Mouse (Mus musculus) liver, postnatal 0 days (tissue): ENCODE measurements around the gene Zc3h18. TPM values are rescaled to one million over a fixed set of nuclear protein-coding genes. Genes with fewer than 3 reads are reported as not detected.

ENCODE experiments used
- ATAC-seq: fragments of 200-750 bp; cut with Nextera tagmentation; 2 replicates; pipeline ENCODE4 v1.8.0; 2017; ENCODE audit warnings: mild to moderate bottlenecking, moderate library complexity
- DNase-seq: peaks from one replicate; pipeline ENCODE4 v3.0.0-alpha.2; 2016
- H3K27ac ChIP-seq: fragments of 300-500 bp; sonication (generic); 2 replicates; pipeline ENCODE4 v1.5.1; 2014; ENCODE audit warnings: antibody characterized with exemption, moderate library complexity, mild to moderate bottlenecking, low read depth
- H3K27me3 ChIP-seq: fragments of 300-500 bp; sonication (generic); 2 replicates; pipeline ENCODE4 v1.6.1; 2014; ENCODE audit warnings: low read length, control low read depth, mixed read lengths; ENCODE audit not compliant: insufficient read depth
- H3K36me3 ChIP-seq: fragments of 300-500 bp; sonication (generic); replicated peaks from 2 replicates; pipeline ENCODE4 v1.6.1; 2014; ENCODE audit warnings: mild to moderate bottlenecking, control low read depth, low read length, moderate library complexity, mixed read lengths; ENCODE audit not compliant: insufficient read depth
- H3K4me1 ChIP-seq: fragments of 300-500 bp; sonication (generic); 2 replicates; pipeline ENCODE4 v1.6.1; 2014; ENCODE audit warnings: antibody characterized with exemption, mild to moderate bottlenecking, control low read depth; ENCODE audit not compliant: insufficient read depth
- H3K4me2 ChIP-seq: fragments of 300-500 bp; sonication (generic); 2 replicates; pipeline ENCODE4 v1.6.1; 2014; ENCODE audit warnings: low read depth, mild to moderate bottlenecking, low read length, moderate library complexity, mixed read lengths
- H3K4me3 ChIP-seq: fragments of 300-500 bp; sonication (generic); 2 replicates; pipeline ENCODE4 v1.5.1; 2014; ENCODE audit warnings: low read depth, low read length
- H3K9ac ChIP-seq: fragments of 300-500 bp; sonication (generic); replicated peaks from 2 replicates; pipeline ENCODE4 v1.6.1; 2014; ENCODE audit warnings: mild to moderate bottlenecking, moderate library complexity
- H3K9me3 ChIP-seq: fragments of 300-500 bp; sonication (generic); 2 replicates; pipeline ENCODE4 v1.6.1; 2016; ENCODE audit warnings: mild to moderate bottlenecking, control low read depth, low read length, mixed read lengths
- CTCF ChIP-seq: sonication (generic); IDR thresholded peaks from 2 replicates; pipeline ENCODE4 v1.5.1; 2016; ENCODE audit warnings: antibody characterized with exemption, low read depth
- EP300 ChIP-seq: IDR thresholded peaks from 2 replicates; pipeline ENCODE4 v1.6.1; 2016; ENCODE audit warnings: antibody characterized with exemption, low read depth, mild to moderate bottlenecking
- WGBS: fragments of 180-500 bp; shearing (Covaris S2); extraction: QIAGEN DNeasy Blood & Tissue Kit; methylation state at CpG from one replicate; pipeline ENCODE4 v1.1.7; 2014; ENCODE audit not compliant: insufficient replicate concordance; 5-methylcytosine and 5-hydroxymethylcytosine counted together
- polyA plus RNA-seq: library from polyadenylated mRNA; unstranded; fragments of >200 nt; fragmentation: Nextera tagmentation; extraction: Ambion mirVana; gene quantifications from 2 replicates; pipeline ENCODE4 v1.2.1, GENCODE M21; 2015

Gene Zc3h18
- polyA plus RNA-seq, 1 experiment from 2014 or later = 15.6 TPM

DNA sequence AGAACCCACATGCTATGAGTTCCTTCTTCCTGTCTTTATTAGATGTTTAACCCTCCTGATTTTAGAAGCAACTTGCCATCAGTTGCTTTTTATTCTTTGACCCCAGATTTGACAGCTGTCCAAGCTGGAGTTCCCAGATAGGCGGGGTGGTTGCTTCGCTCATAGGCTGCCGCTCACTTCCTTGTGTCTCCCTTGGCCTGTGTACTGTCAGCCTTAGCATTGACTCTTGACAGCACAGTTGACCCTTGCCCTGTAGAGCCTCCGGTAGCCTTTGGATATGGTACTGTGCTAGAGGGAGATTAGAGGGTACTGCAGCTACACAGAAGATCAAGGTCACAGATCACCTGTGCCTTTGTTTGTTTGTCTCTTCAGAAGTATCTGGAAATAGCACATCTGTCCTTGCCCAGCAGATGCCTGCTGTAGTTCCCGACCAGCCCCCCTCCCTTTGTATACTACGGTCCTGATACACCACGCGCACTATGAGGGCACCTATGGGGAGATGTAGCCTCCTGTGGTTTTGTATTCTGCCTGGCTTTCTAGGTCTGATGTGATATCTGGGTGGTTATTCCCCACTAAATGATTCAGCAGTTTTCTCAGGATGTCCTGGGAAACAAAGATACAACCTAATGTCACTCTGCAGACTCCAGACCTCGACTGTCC, 28.9 kb downstream of the Zc3h18 start:
- WGBS = 47% methylated on average over 9 of the region's 9 CpGs
- DNase-seq (no peak), ATAC-seq (peak; percentile 65)
- Histone ChIP-seq H3K36me3 (peaks cover 86% of the 10 kb centered on the region), H3K27me3 (no peaks in the 10 kb centered on the region), H3K9me3 (no peaks in the 10 kb centered on the region), H3K4me1 (peaks cover 2% of the 10 kb centered on the region; the same call in 1 of the 2 replicates), H3K4me2 (no peak overlapping the region), H3K27ac (no peak overlapping the region), H3K4me3 (no peak overlapping the region), H3K9ac (no peak overlapping the region)
- no peak for TF ChIP-seq EP300
- no peak for TF ChIP-seq CTCF

DNA sequence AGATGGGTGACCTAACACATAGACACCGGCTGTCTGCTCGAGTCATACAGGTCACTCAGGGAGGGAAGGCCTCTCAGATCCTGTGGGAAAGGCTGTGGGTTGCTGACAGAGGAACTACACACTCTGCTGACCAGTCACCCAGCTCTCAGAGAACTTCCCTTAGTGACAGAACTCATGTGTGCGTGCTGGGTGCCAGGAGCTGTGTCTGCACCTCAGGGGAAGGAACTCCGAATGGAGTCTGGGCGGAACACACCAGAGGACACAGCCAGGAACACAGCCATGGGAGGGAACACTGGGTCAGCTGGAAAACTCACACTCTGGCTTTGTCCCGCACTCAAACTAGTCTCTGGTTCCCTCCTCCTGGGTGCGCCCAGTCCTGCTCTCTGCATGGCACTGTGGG, 31.3 kb downstream of the Zc3h18 start:
- Histone ChIP-seq H3K4me1 (peaks cover 2% of the 10 kb centered on the region; the same call in 1 of the 2 replicates), H3K4me3 (no peak overlapping the region), H3K9me3 (no peaks in the 10 kb centered on the region), H3K4me2 (no peak overlapping the region), H3K36me3 (peaks cover 85% of the 10 kb centered on the region), H3K27me3 (no peaks in the 10 kb centered on the region), H3K9ac (no peak overlapping the region), H3K27ac (no peak overlapping the region)
- ATAC-seq (peak; percentile 16; the same call in 1 of the 2 replicates), DNase-seq (no peak)
- TF ChIP-seq EP300 (no peak), CTCF (no peak)
- 87% methylated on average over 7 of the region's 7 CpGs for WGBS

DNA sequence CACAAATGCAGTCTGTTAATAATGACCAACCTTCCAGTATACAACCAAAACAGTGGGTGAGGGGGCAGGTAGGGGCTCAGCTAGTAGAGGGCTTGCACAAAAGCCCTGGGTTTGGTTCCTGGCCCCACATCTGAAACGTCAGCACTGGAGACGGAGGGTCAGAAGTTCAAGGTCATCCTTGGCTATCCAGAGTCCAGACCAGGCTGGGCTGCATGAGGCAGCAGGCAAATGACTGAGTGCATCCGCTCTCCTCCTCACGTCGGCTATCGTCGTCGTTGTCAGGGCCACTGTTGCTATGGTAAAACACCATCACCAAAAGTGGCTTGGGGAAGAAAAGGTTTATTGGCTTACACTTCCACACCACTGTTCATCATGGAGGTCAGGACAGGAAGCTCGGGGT, 37.9 kb downstream of the Zc3h18 start:
- Histone ChIP-seq H3K27ac (no peak overlapping the region), H3K9ac (no peak overlapping the region), H3K27me3 (no peaks in the 10 kb centered on the region), H3K36me3 (peaks cover 75% of the 10 kb centered on the region), H3K4me1 (no peaks in the 10 kb centered on the region), H3K9me3 (no peaks in the 10 kb centered on the region), H3K4me3 (no peak overlapping the region), H3K4me2 (no peak overlapping the region)
- 79% methylated on average over 9 of the region's 9 CpGs for WGBS
- no peak for ATAC-seq
- no peak for DNase-seq
- no peak for TF ChIP-seq EP300
- no peak for TF ChIP-seq CTCF

DNA sequence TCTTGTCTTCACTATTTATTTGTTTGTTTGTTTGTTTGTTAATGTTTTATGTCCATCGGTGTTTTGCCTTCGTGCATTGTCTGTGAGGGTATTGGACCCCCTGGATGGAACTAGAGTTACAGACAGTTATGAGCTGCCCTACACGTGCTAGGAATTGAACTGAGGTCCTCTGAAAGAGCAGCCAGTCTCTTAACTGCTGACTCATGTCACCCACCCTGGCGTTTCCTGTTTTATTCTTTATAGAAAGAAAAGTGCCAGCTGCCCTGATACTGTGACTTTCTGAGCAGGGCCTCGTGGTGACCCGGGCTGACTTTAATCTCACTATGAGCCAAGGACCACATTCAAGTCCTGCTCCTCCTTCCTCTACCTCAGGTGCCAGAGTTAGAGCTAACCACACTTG, 39.1 kb downstream of the Zc3h18 start:
- Histone ChIP-seq H3K27me3 (no peaks in the 10 kb centered on the region), H3K9ac (no peak overlapping the region), H3K4me2 (no peak overlapping the region), H3K4me3 (no peak overlapping the region), H3K9me3 (no peaks in the 10 kb centered on the region), H3K36me3 (peaks cover 66% of the 10 kb centered on the region), H3K4me1 (no peaks in the 10 kb centered on the region), H3K27ac (no peak overlapping the region)
- 58% methylated on average over 6 of the region's 6 CpGs for WGBS
- TF ChIP-seq EP300 (no peak), CTCF (no peak)
- ATAC-seq = no peak
- no peak for DNase-seq

DNA sequence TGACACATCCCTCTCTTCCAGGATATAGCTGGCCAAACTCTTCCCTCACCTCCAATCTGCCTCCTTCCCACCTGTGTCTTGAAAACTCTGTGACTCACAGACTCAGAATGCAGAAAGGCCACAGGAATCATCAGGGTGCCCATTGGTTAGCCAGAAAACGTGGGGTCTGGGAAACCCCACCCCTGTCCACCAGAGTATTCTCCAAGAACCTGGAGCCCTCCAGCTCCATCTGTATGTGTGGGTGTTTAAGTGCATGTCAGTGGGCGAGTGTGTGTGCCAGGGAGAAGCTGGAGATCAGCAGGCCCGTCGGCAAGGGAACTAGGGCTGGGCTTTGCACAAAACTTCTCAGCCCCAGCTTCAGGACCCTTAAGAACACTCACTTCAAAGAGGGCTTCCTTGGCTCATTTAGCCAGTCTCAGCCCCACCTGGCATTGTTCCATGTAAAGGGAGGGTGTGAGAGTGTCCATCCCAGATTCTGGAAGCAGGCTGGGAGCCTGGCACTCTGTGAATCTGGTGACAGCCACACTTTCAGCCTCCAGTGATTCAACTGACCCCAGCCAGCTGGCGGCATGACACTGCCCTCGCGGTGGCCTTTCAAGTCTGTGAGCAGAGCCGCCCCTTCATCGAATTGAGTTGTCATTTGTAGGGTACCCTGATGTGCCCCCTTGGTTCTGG, 43.6 kb downstream of the Zc3h18 start:
- H3K9ac ChIP-seq = no peak overlapping the region
- peaks cover 32% of the 10 kb centered on the region for H3K36me3 ChIP-seq
- no peak overlapping the region for H3K4me3 ChIP-seq
- H3K27me3 ChIP-seq = no peaks in the 10 kb centered on the region
- no peaks in the 10 kb centered on the region for H3K9me3 ChIP-seq
- ATAC-seq (no peak), DNase-seq (no peak)
- H3K4me2 ChIP-seq = no peak overlapping the region
- no peak for TF ChIP-seq EP300
- TF ChIP-seq CTCF = no peak
- no peak overlapping the region for H3K27ac ChIP-seq
- no peaks in the 10 kb centered on the region for H3K4me1 ChIP-seq
- 79% methylated on average over 9 of the region's 9 CpGs for WGBS

DNA sequence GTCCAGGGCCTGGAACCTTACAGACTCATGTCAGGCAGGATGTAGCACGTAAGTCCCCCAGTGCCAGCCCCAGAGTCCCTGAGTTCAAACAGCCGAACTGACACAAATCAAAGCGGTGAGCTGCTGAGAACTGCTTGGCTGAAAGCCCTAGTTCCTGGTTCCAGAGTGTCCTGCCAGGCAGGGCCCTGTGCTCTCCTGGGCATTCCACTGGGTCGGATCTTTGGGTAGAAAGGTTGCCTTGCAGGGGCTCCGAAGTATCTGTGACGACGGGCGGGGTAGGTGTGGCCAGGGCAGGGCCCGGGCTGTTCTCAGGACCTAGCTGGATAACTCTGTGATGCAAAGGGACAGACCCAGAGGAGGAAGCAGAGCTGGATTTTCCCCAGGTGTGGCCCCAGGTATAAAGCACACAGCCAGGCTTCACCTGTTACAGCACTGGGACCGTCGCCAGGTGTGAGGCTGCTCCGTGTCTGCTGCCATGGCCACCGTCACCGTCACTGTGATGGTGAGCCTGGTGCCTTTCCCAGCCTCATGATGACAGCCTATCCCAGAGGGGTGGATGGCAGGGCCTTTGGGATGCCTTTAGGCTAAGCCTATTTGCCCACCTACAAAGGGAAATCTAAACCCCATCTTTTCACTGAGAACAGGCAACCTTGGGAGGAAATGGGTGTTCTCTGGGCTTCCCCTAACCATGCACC, 45.1 kb downstream of the Zc3h18 start, which contains the start of gene Il17c:
Il17c (plus strand) TSS at position 645 of the 695 bp plus-strand sequence.
- no peak for TF ChIP-seq CTCF
- no peak for TF ChIP-seq EP300
- Histone ChIP-seq H3K27ac (no peak within 1 kb of the TSS), H3K4me3 (no peak within 1 kb of the TSS), H3K4me2 (no peak within 1 kb of the TSS), H3K9me3 (no peaks in the 10 kb centered on the region), H3K27me3 (no peaks in the 10 kb centered on the region), H3K36me3 (peaks cover 22% of the 10 kb centered on the region; the same call in 1 of the 2 replicates), H3K4me1 (no peaks in the 10 kb centered on the region), H3K9ac (no peak within 1 kb of the TSS)
- ATAC-seq (no peak), DNase-seq (no peak)
- 75% methylated on average over 14 of the region's 14 CpGs for WGBS
